Mouse (Mus musculus) lung, embryonic 15.5 days (tissue): Measurements from ENCODE around the gene Gpr18. TPM values are rescaled to one million over a fixed set of nuclear protein-coding genes. Genes with fewer than 3 reads are reported as not detected.
A peak's percentile ranks its signal among the peaks of the same experiment; 100 is the strongest.

ENCODE experiments used
- ATAC-seq: fragments of 200-750 bp; cut with Nextera tagmentation; 2 replicates; pipeline ENCODE4 v1.8.0; 2017; ENCODE audit warnings: moderate number of reproducible peaks, borderline replicate concordance; ENCODE audit not compliant: low FRiP score, low TSS enrichment; ENCODE audit errors: extremely low read depth
- H3K27ac ChIP-seq: fragments of 300-500 bp; sonication (generic); 2 replicates; pipeline ENCODE4 v1.5.1; 2015; ENCODE audit warnings: moderate library complexity, mild to moderate bottlenecking, inconsistent platforms
- H3K27me3 ChIP-seq: fragments of 300-500 bp; sonication (generic); 2 replicates; pipeline ENCODE4 v1.6.1; 2015; ENCODE audit warnings: inconsistent platforms
- H3K36me3 ChIP-seq: fragments of 300-500 bp; sonication (generic); 2 replicates; pipeline ENCODE4 v1.6.1; 2015; ENCODE audit warnings: inconsistent platforms
- H3K4me1 ChIP-seq: fragments of 300-500 bp; sonication (generic); 2 replicates; pipeline ENCODE4 v1.6.1; 2015; ENCODE audit warnings: inconsistent platforms
- H3K4me2 ChIP-seq: fragments of 300-500 bp; sonication (generic); 2 replicates; pipeline ENCODE4 v1.6.1; 2015; ENCODE audit warnings: inconsistent platforms, mild to moderate bottlenecking, moderate library complexity
- H3K4me3 ChIP-seq: fragments of 300-500 bp; sonication (generic); 2 replicates; pipeline ENCODE4 v1.5.1; 2015; ENCODE audit warnings: mild to moderate bottlenecking, inconsistent platforms
- H3K9ac ChIP-seq: fragments of 300-500 bp; sonication (generic); 2 replicates; pipeline ENCODE4 v1.6.1; 2015; ENCODE audit warnings: inconsistent platforms
- H3K9me3 ChIP-seq: fragments of 300-500 bp; sonication (generic); 2 replicates; pipeline ENCODE4 v1.6.1; 2016; ENCODE audit warnings: inconsistent platforms
- WGBS: fragments of 180-500 bp; shearing (Covaris S2); methylation state at CpG from one replicate; pipeline ENCODE4 v1.1.7; 2015; 5-methylcytosine and 5-hydroxymethylcytosine counted together
- polyA plus RNA-seq: library from polyadenylated mRNA; unstranded; fragments of >200 nt; fragmentation: Nextera tagmentation; extraction: Ambion mirVana; gene quantifications from 2 replicates; pipeline ENCODE4 v1.2.1, GENCODE M21; 2015

Gpr18 gene
- polyA plus RNA-seq, 1 experiment from 2014 or later: 0.55 TPM

DNA sequence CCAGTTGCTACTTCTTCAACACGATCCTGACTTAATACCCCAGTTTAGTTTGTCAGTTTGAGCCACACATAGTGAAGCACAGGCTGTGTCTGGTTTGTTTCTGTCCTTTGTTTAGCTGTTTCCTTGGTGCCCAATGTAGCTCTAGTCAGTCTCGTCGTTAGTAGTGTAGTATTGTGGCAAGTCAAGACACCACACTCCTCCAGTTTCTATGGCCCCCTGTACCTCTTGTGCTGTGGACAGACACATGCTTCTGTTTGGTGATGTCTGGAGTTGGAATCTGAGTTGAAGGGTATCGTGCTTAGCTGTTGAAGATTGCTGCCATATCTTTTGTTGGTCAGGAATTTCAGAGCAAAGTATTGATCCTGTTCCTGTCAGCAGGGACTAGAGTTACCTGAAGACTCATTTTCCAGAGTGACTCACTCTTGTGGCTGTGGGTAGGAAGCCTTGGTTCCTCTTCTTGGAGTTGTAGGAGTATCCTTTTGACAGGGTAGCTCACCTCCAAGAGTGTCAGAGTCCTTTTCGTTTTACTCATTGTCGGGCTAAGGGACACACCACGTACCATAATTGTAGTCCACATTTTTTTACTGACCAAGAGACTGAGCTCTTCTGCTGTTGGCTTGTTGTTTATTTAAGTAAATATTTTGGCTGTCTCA is 15.3 kb upstream of the Gpr18 start:
- 70% methylated on average over 7 of the region's 7 CpGs for WGBS

GRCm38 (mm10) chr14:121929243-121929951 is 13.8 kb upstream of the Gpr18 start:
- no peak overlapping the region for H3K4me3 ChIP-seq
- no peak overlapping the region for H3K9ac ChIP-seq
- peak overlapping the region; percentile 28 for H3K27ac ChIP-seq
- peaks cover 16% of the 10 kb centered on the region for H3K4me1 ChIP-seq
- H3K9me3 ChIP-seq: no peaks in the 10 kb centered on the region
- no peak overlapping the region for H3K4me2 ChIP-seq
- no peaks in the 10 kb centered on the region for H3K27me3 ChIP-seq
- no peaks in the 10 kb centered on the region for H3K36me3 ChIP-seq
- WGBS: 48% methylated on average over 12 of the region's 12 CpGs
- no peak for ATAC-seq

More for the DNA sequence above, 15.3 kb upstream of the Gpr18 start:
- H3K27ac ChIP-seq: no peak overlapping the region
- no peak for ATAC-seq
- no peaks in the 10 kb centered on the region for H3K9me3 ChIP-seq
- H3K27me3 ChIP-seq: no peaks in the 10 kb centered on the region
- no peak overlapping the region for H3K4me3 ChIP-seq
- H3K9ac ChIP-seq: no peak overlapping the region
- peaks cover 9% of the 10 kb centered on the region; the same call in 1 of the 2 replicates for H3K4me1 ChIP-seq
- H3K36me3 ChIP-seq: no peaks in the 10 kb centered on the region
- no peak overlapping the region for H3K4me2 ChIP-seq

DNA sequence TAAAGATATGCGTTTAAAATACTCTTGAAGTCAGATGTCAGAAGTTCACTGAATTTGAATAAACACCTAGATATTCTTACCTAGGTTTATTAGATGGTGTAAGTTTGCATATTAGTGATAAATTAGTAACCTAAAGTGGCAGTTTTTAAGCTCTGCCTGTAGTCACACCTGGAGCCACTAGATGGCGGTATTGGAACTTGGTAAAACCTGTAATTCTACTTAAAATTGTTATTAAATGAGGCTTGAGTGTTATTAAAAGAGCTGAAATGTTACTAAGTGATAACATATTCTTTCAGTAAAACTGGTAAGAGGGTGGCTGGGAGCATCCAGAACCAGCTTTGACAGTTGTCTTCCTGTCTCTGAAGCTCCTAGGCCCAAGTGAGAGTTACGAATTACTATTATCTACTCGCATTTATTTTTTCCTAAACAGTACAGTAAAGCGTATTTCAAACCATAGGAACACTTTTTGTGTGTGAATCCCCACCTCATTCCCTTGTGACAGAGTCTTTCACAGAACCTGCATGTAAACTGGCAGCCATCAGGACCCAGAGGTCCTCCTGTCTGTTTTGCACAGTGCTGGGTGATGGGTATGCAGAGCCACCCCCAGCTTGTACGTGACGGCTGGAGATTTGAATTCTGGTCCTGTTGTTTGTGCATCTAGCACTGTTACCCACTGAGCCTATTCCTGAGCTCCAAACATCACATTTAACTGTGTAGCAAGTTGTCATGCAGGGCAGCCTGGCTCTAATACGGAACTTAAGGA is 13.0 kb upstream of the Gpr18 start:
- peak overlapping the region; percentile 28 for H3K27ac ChIP-seq
- no peak for ATAC-seq
- 41% methylated on average over 8 of the region's 8 CpGs for WGBS
- H3K9me3 ChIP-seq: no peaks in the 10 kb centered on the region
- H3K4me2 ChIP-seq: no peak overlapping the region
- no peak overlapping the region for H3K4me3 ChIP-seq
- peaks cover 16% of the 10 kb centered on the region for H3K4me1 ChIP-seq
- H3K9ac ChIP-seq: no peak overlapping the region
- no peaks in the 10 kb centered on the region for H3K36me3 ChIP-seq
- H3K27me3 ChIP-seq: no peaks in the 10 kb centered on the region

- 94% methylated on average over 8 of the region's 8 CpGs for WGBS
- Histone ChIP-seq H3K4me1 (peaks cover 12% of the 10 kb centered on the region), H3K36me3 (no peaks in the 10 kb centered on the region), H3K9ac (no peak overlapping the region), H3K27ac (no peak overlapping the region), H3K4me2 (no peak overlapping the region), H3K4me3 (no peak overlapping the region), H3K9me3 (no peaks in the 10 kb centered on the region), H3K27me3 (no peaks in the 10 kb centered on the region)
- no peak for ATAC-seq
These were observed 11.9 kb upstream of the Gpr18 start for GRCm38 (mm10) chr14:121927451-121927850.

DNA sequence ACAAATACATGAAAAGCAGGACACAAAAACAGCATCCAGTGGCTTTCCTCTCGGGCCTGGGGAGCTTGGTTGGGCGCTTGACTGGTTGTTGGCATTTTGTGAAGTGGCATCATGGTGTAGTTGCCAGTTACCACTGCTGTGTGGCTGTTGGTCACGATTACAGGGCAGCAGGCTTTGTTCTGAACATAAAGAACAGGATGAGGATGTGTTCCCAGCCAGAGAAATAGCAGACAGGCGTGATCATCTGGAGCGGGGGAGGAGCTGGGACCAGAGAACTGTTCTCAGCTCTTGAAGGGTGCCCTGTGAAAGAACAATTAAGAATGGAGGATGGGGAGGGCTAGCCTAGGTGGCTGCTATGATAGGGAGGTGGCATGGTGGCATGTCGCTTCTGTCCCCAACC is 11.3 kb upstream of the Gpr18 start:
- Histone ChIP-seq H3K9me3 (no peaks in the 10 kb centered on the region), H3K4me1 (peaks cover 12% of the 10 kb centered on the region), H3K4me3 (no peak overlapping the region), H3K9ac (no peak overlapping the region), H3K27ac (no peak overlapping the region), H3K27me3 (no peaks in the 10 kb centered on the region), H3K36me3 (no peaks in the 10 kb centered on the region), H3K4me2 (no peak overlapping the region)
- no peak for ATAC-seq
- WGBS: 80% methylated on average over 6 of the region's 6 CpGs

GRCm38 (mm10) chr14:121924876-121925275 is 9.3 kb upstream of the Gpr18 start:
- H3K27me3 ChIP-seq: no peaks in the 10 kb centered on the region
- ATAC-seq: no peak
- H3K27ac ChIP-seq: no peak overlapping the region
- 49% methylated on average over 6 of the region's 6 CpGs for WGBS
- H3K9me3 ChIP-seq: no peaks in the 10 kb centered on the region
- no peaks in the 10 kb centered on the region for H3K36me3 ChIP-seq
- no peak overlapping the region for H3K4me2 ChIP-seq
- H3K4me1 ChIP-seq: peaks cover 23% of the 10 kb centered on the region
- no peak overlapping the region for H3K4me3 ChIP-seq
- no peak overlapping the region for H3K9ac ChIP-seq

- no peaks in the 10 kb centered on the region for H3K36me3 ChIP-seq
- WGBS: 74% methylated on average over 4 of the region's 4 CpGs
- no peak overlapping the region for H3K4me3 ChIP-seq
- H3K4me2 ChIP-seq: no peak overlapping the region
- H3K9ac ChIP-seq: no peak overlapping the region
- no peak for ATAC-seq
- no peak overlapping the region for H3K27ac ChIP-seq
- no peaks in the 10 kb centered on the region for H3K9me3 ChIP-seq
- peaks cover 18% of the 10 kb centered on the region for H3K4me1 ChIP-seq
- H3K27me3 ChIP-seq: no peaks in the 10 kb centered on the region
These were observed 7.2 kb upstream of the Gpr18 start for GRCm38 (mm10) chr14:121922731-121923130.

- Histone ChIP-seq H3K4me1 (peaks cover 18% of the 10 kb centered on the region), H3K27ac (no peak overlapping the region), H3K9me3 (no peaks in the 10 kb centered on the region), H3K4me3 (no peak overlapping the region), H3K9ac (no peak overlapping the region), H3K36me3 (no peaks in the 10 kb centered on the region), H3K4me2 (no peak overlapping the region), H3K27me3 (no peaks in the 10 kb centered on the region)
- ATAC-seq: no peak
- whole genome bisulfite sequencing: 76% methylated on average over 4 of the region's 4 CpGs
These were observed 6.4 kb upstream of the Gpr18 start for GRCm38 (mm10) chr14:121922016-121922415.

GRCm38 (mm10) chr14:121920511-121921124 is 5.0 kb upstream of the Gpr18 start:
- H3K9me3 ChIP-seq: no peaks in the 10 kb centered on the region
- 63% methylated on average over 12 of the region's 12 CpGs for WGBS
- H3K27ac ChIP-seq: peak overlapping the region; percentile 43
- peaks cover 18% of the 10 kb centered on the region for H3K4me1 ChIP-seq
- H3K27me3 ChIP-seq: no peaks in the 10 kb centered on the region
- no peak overlapping the region for H3K9ac ChIP-seq
- peaks cover 4% of the 10 kb centered on the region; the same call in 1 of the 2 replicates for H3K36me3 ChIP-seq
- no peak overlapping the region for H3K4me2 ChIP-seq
- peak; percentile 49; the same call in 1 of the 2 replicates for ATAC-seq
- no peak overlapping the region for H3K4me3 ChIP-seq

- H3K9me3 ChIP-seq: no peaks in the 10 kb centered on the region
- no peak overlapping the region for H3K4me2 ChIP-seq
- H3K27ac ChIP-seq: no peak overlapping the region
- no peak overlapping the region for H3K4me3 ChIP-seq
- H3K4me1 ChIP-seq: peaks cover 13% of the 10 kb centered on the region
- H3K27me3 ChIP-seq: no peaks in the 10 kb centered on the region
- no peak for ATAC-seq
- WGBS: 19% methylated on average over 3 of the region's 3 CpGs
- no peak overlapping the region for H3K9ac ChIP-seq
- peaks cover 4% of the 10 kb centered on the region; the same call in 1 of the 2 replicates for H3K36me3 ChIP-seq
These were observed 4.2 kb upstream of the Gpr18 start for GRCm38 (mm10) chr14:121919752-121920151.

GRCm38 (mm10) chr14:121918266-121918665 is 2.7 kb upstream of the Gpr18 start:
- Histone ChIP-seq H3K27ac (no peak overlapping the region), H3K9ac (no peak overlapping the region), H3K4me1 (peaks cover 11% of the 10 kb centered on the region), H3K4me3 (no peak overlapping the region), H3K36me3 (peaks cover 4% of the 10 kb centered on the region; the same call in 1 of the 2 replicates), H3K9me3 (no peaks in the 10 kb centered on the region), H3K4me2 (no peak overlapping the region), H3K27me3 (no peaks in the 10 kb centered on the region)
- ATAC-seq: no peak
- WGBS: 85% methylated on average over 3 of the region's 3 CpGs
